Mouse (Mus musculus): Measurements from ENCODE around the gene Phf21a. TPM values are rescaled to one million over a fixed set of nuclear protein-coding genes. Genes with fewer than 3 reads are reported as not detected.

Gene Phf21a
- polyA plus RNA-seq, 1 experiment from 2014 or later = 20.2 TPM

GRCm38 (mm10) chr2:92063106-92063505 lies 29.8 kb upstream of the Phf21a start:
- WGBS = 72% methylated on average over 5 of the region's 5 CpGs
- Histone ChIP-seq H3K9me3 (ENCODE audit: control insufficient read depth, low read length) (no peaks in the 10 kb centered on the region), H3K4me3 (ENCODE audit: control insufficient read depth in 1 of 2, insufficient read depth in 1 of 2, low read depth in 1 of 2, low read length in 2 of 2) (no peak overlapping the region), H3K27ac (replicated peaks in 1 of 2; ENCODE audit: control insufficient read depth in 1 of 2, insufficient read depth in 1 of 2, low read depth in 2 of 2, low read length in 2 of 2) (no peak overlapping the region), H3K4me1 (ENCODE audit: control insufficient read depth in 2 of 2, insufficient read depth in 2 of 2, low read length in 2 of 2) (peaks cover 6 to 15% of the 10 kb centered on the region in 2 experiments; a peak in 3 of 4 replicates), H3K36me3 (ENCODE audit: control insufficient read depth, insufficient read depth, low read length) (no peaks in the 10 kb centered on the region), H3K27me3 (ENCODE audit: control insufficient read depth, insufficient read depth, low read length) (peaks cover 31% of the 10 kb centered on the region), H3K9ac (ENCODE audit: low read length) (no peak overlapping the region), H3K4me2 (ENCODE audit: low read length) (no peak overlapping the region)
- ATAC-seq (ENCODE audit: insufficient number of reproducible peaks, insufficient read depth, low FRiP score, low read depth) = no peak

- Histone ChIP-seq H3K9ac (ENCODE audit: low read length) (no peak overlapping the region), H3K36me3 (ENCODE audit: control insufficient read depth, insufficient read depth, low read length) (no peaks in the 10 kb centered on the region), H3K4me1 (ENCODE audit: control insufficient read depth in 2 of 2, insufficient read depth in 2 of 2, low read length in 2 of 2) (no peaks in the 10 kb centered on the region), H3K9me3 (ENCODE audit: control insufficient read depth, low read length) (no peaks in the 10 kb centered on the region), H3K4me3 (ENCODE audit: control insufficient read depth in 1 of 2, insufficient read depth in 1 of 2, low read depth in 1 of 2, low read length in 2 of 2) (no peak overlapping the region), H3K27me3 (ENCODE audit: control insufficient read depth, insufficient read depth, low read length) (peaks cover 16% of the 10 kb centered on the region), H3K4me2 (ENCODE audit: low read length) (no peak overlapping the region), H3K27ac (replicated peaks in 1 of 2; ENCODE audit: control insufficient read depth in 1 of 2, insufficient read depth in 1 of 2, low read depth in 2 of 2, low read length in 2 of 2) (no peak overlapping the region)
- no peak for ATAC-seq (ENCODE audit: insufficient number of reproducible peaks, insufficient read depth, low FRiP score, low read depth)
- WGBS = 76% methylated on average over 8 of the region's 8 CpGs
These were observed 27.5 kb upstream of the Phf21a start for GRCm38 (mm10) chr2:92065269-92065888.

DNA sequence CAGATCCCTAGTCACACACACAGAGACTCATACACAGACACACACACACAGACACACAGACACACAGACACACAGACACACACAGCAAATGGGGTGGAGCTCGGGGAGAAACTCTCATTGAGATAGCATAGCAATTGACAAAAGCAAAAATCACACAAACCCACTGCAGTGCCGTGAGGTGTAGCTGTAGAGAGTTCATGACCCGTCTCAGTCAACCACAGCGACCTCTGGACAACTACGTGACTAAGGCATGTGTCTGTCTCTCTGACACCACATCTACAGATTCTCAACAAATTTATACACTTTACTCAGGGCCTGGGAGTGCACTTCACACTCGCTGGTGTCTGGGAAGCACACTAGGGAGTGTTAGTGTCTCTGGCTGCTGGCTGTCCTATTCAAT lies 27.0 kb upstream of the Phf21a start:
- WGBS = 63% methylated on average over 6 of the region's 6 CpGs
- Histone ChIP-seq H3K27ac (replicated peaks in 1 of 2; ENCODE audit: control insufficient read depth in 1 of 2, insufficient read depth in 1 of 2, low read depth in 2 of 2, low read length in 2 of 2) (no peak overlapping the region), H3K9ac (ENCODE audit: low read length) (no peak overlapping the region), H3K4me3 (ENCODE audit: control insufficient read depth in 1 of 2, insufficient read depth in 1 of 2, low read depth in 1 of 2, low read length in 2 of 2) (no peak overlapping the region), H3K9me3 (ENCODE audit: control insufficient read depth, low read length) (no peaks in the 10 kb centered on the region), H3K36me3 (ENCODE audit: control insufficient read depth, insufficient read depth, low read length) (no peaks in the 10 kb centered on the region), H3K4me2 (ENCODE audit: low read length) (no peak overlapping the region), H3K27me3 (ENCODE audit: control insufficient read depth, insufficient read depth, low read length) (peaks cover 11% of the 10 kb centered on the region; the same call in 1 of the 2 replicates), H3K4me1 (ENCODE audit: control insufficient read depth in 2 of 2, insufficient read depth in 2 of 2, low read length in 2 of 2) (no peaks in the 10 kb centered on the region)
- no peak for ATAC-seq (ENCODE audit: insufficient number of reproducible peaks, insufficient read depth, low FRiP score, low read depth)

- ATAC-seq (ENCODE audit: insufficient number of reproducible peaks, insufficient read depth, low FRiP score, low read depth) = no peak
- H3K4me3 ChIP-seq (ENCODE audit: control insufficient read depth in 1 of 2, insufficient read depth in 1 of 2, low read depth in 1 of 2, low read length in 2 of 2) = no peak overlapping the region
- WGBS = 37% methylated on average over 1 of the region's 1 CpGs
- H3K9ac ChIP-seq (ENCODE audit: low read length) = no peak overlapping the region
- no peaks in the 10 kb centered on the region for H3K9me3 ChIP-seq (ENCODE audit: control insufficient read depth, low read length)
- no peaks in the 10 kb centered on the region for H3K36me3 ChIP-seq (ENCODE audit: control insufficient read depth, insufficient read depth, low read length)
- H3K4me1 ChIP-seq (ENCODE audit: control insufficient read depth in 2 of 2, insufficient read depth in 2 of 2, low read length in 2 of 2) = no peaks in the 10 kb centered on the region
- H3K4me2 ChIP-seq (ENCODE audit: low read length) = no peak overlapping the region
- peaks cover 2% of the 10 kb centered on the region; the same call in 1 of the 2 replicates for H3K27me3 ChIP-seq (ENCODE audit: control insufficient read depth, insufficient read depth, low read length)
- no peak overlapping the region for H3K27ac ChIP-seq (replicated peaks in 1 of 2; ENCODE audit: control insufficient read depth in 1 of 2, insufficient read depth in 1 of 2, low read depth in 2 of 2, low read length in 2 of 2)
These were observed 26.0 kb upstream of the Phf21a start for GRCm38 (mm10) chr2:92066899-92067298.

GRCm38 (mm10) chr2:92067600-92067999 lies 25.3 kb upstream of the Phf21a start:
- Histone ChIP-seq H3K27ac (replicated peaks in 1 of 2; ENCODE audit: control insufficient read depth in 1 of 2, insufficient read depth in 1 of 2, low read depth in 2 of 2, low read length in 2 of 2) (no peak overlapping the region), H3K4me1 (ENCODE audit: control insufficient read depth in 2 of 2, insufficient read depth in 2 of 2, low read length in 2 of 2) (no peaks in the 10 kb centered on the region), H3K27me3 (ENCODE audit: control insufficient read depth, insufficient read depth, low read length) (no peaks in the 10 kb centered on the region), H3K36me3 (ENCODE audit: control insufficient read depth, insufficient read depth, low read length) (no peaks in the 10 kb centered on the region), H3K4me3 (ENCODE audit: control insufficient read depth in 1 of 2, insufficient read depth in 1 of 2, low read depth in 1 of 2, low read length in 2 of 2) (no peak overlapping the region), H3K9ac (ENCODE audit: low read length) (no peak overlapping the region), H3K4me2 (ENCODE audit: low read length) (no peak overlapping the region), H3K9me3 (ENCODE audit: control insufficient read depth, low read length) (no peaks in the 10 kb centered on the region)
- no peak for ATAC-seq (ENCODE audit: insufficient number of reproducible peaks, insufficient read depth, low FRiP score, low read depth)
- WGBS = 57% methylated on average over 3 of the region's 3 CpGs

DNA sequence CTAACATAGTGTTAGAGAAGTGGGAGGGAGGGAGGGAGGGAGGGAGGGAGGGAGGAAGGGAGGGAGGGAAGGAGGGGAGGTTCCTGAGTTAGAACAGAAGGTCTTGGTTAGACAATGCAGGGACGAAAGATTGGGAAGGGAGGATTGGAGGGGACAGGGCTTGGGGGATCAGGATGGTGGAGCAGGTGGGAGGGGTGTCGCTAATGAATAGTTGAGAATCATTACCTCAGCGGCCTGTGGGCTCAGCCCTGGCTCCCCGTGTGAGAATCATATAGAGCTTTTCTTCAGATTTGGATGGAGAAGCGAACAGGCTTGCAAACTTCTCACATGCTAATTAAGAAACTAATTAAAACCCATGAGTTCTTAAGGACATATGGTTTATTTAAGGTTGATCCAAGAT lies 23.3 kb upstream of the Phf21a start:
- Histone ChIP-seq H3K4me2 (ENCODE audit: low read length) (no peak overlapping the region), H3K4me3 (ENCODE audit: control insufficient read depth in 1 of 2, insufficient read depth in 1 of 2, low read depth in 1 of 2, low read length in 2 of 2) (no peak overlapping the region), H3K36me3 (ENCODE audit: control insufficient read depth, insufficient read depth, low read length) (no peaks in the 10 kb centered on the region), H3K4me1 (ENCODE audit: control insufficient read depth in 2 of 2, insufficient read depth in 2 of 2, low read length in 2 of 2) (no peaks in the 10 kb centered on the region), H3K9me3 (ENCODE audit: control insufficient read depth, low read length) (no peaks in the 10 kb centered on the region), H3K9ac (ENCODE audit: low read length) (no peak overlapping the region), H3K27me3 (ENCODE audit: control insufficient read depth, insufficient read depth, low read length) (no peaks in the 10 kb centered on the region), H3K27ac (replicated peaks in 1 of 2; ENCODE audit: control insufficient read depth in 1 of 2, insufficient read depth in 1 of 2, low read depth in 2 of 2, low read length in 2 of 2) (no peak overlapping the region)
- WGBS = 71% methylated on average over 5 of the region's 5 CpGs
- no peak for ATAC-seq (ENCODE audit: insufficient number of reproducible peaks, insufficient read depth, low FRiP score, low read depth)

DNA sequence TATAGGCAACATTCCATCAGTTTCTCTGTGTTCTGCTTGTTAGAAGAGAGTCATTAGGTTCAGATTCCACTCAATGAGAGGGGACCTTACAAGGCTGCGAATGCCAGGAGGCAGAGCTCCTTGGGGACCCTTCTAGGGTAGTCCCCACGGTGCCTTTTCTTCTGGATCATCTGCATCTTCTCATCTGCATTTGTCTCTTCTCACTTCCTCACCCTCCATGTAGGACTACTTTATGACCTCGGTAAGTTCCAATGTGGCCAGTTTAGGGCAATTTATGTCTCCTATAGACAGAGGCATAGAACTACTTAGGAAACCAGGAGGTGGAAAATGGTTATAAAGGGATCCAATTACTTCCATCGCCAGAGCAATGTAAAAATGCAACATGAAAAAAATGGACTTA lies 21.8 kb upstream of the Phf21a start:
- Histone ChIP-seq H3K27me3 (ENCODE audit: control insufficient read depth, insufficient read depth, low read length) (no peaks in the 10 kb centered on the region), H3K4me3 (ENCODE audit: control insufficient read depth in 1 of 2, insufficient read depth in 1 of 2, low read depth in 1 of 2, low read length in 2 of 2) (no peak overlapping the region), H3K27ac (replicated peaks in 1 of 2; ENCODE audit: control insufficient read depth in 1 of 2, insufficient read depth in 1 of 2, low read depth in 2 of 2, low read length in 2 of 2) (no peak overlapping the region), H3K4me2 (ENCODE audit: low read length) (no peak overlapping the region), H3K9me3 (ENCODE audit: control insufficient read depth, low read length) (no peaks in the 10 kb centered on the region), H3K36me3 (ENCODE audit: control insufficient read depth, insufficient read depth, low read length) (no peaks in the 10 kb centered on the region), H3K9ac (ENCODE audit: low read length) (no peak overlapping the region), H3K4me1 (ENCODE audit: control insufficient read depth in 2 of 2, insufficient read depth in 2 of 2, low read length in 2 of 2) (no peaks in the 10 kb centered on the region)
- ATAC-seq (ENCODE audit: insufficient number of reproducible peaks, insufficient read depth, low FRiP score, low read depth) = no peak
- 76% methylated on average over 4 of the region's 4 CpGs for WGBS

DNA sequence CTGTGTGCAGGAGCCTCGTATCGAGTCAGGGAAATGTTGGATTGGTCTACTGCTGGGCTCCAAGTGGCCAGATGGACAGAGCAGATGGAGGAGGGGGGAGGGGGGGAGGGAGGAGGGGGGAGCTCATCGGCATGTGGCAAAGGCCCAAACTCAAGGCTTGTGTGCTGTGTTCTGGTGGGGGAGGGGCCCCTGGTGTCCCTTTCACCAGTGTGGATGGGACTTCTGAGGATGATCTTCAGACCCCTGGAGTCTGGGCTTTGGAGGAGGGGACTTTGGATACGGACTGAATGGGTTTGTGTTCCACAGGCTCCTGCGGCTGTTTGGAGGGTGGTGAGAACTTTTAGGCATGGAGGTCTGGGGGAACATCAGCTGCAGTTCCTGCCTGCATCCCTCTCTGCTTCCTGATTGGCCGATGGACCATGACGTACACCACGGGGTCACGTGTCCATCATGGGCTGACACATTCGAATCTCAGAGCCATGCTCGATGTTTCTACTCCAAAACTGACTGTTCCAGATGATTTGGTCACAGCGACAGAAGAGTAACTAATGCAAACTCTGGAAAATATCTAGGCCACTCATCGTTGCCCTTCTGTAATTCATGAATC lies 16.7 kb upstream of the Phf21a start:
- Histone ChIP-seq H3K9me3 (ENCODE audit: control insufficient read depth, low read length) (no peaks in the 10 kb centered on the region), H3K4me2 (ENCODE audit: low read length) (no peak overlapping the region), H3K4me1 (ENCODE audit: control insufficient read depth in 2 of 2, insufficient read depth in 2 of 2, low read length in 2 of 2) (no peaks in the 10 kb centered on the region), H3K36me3 (ENCODE audit: control insufficient read depth, insufficient read depth, low read length) (no peaks in the 10 kb centered on the region), H3K9ac (ENCODE audit: low read length) (no peak overlapping the region), H3K27me3 (ENCODE audit: control insufficient read depth, insufficient read depth, low read length) (no peaks in the 10 kb centered on the region), H3K4me3 (ENCODE audit: control insufficient read depth in 1 of 2, insufficient read depth in 1 of 2, low read depth in 1 of 2, low read length in 2 of 2) (no peak overlapping the region), H3K27ac (replicated peaks in 1 of 2; ENCODE audit: control insufficient read depth in 1 of 2, insufficient read depth in 1 of 2, low read depth in 2 of 2, low read length in 2 of 2) (no peak overlapping the region)
- no peak for ATAC-seq (ENCODE audit: insufficient number of reproducible peaks, insufficient read depth, low FRiP score, low read depth)
- 78% methylated on average over 13 of the region's 13 CpGs for WGBS

All from heart, embryonic 14.5 days (tissue).